Mouse (Mus musculus) cortical plate, adult 2 months (tissue): ENCODE data around the gene Clip2.

Experiments
- CTCF ChIP-seq: fragments of 200-500 bp; IDR thresholded peaks from 2 replicates; pipeline ENCODE4 v1.5.1; 2011; ENCODE audit warnings: mild to moderate bottlenecking, control low read depth, low read length; ENCODE audit not compliant: insufficient read depth; ENCODE audit errors: extremely low read depth
- POLR2A ChIP-seq: fragments of 200-500 bp; IDR thresholded peaks from 2 replicates; pipeline ENCODE4 v1.6.1; 2011; ENCODE audit warnings: mild to moderate bottlenecking, low read length, control low read depth; ENCODE audit not compliant: insufficient read depth; ENCODE audit errors: extremely low read depth

- TF ChIP-seq CTCF (no peak), POLR2A (no peak)
Observed at GRCm38 (mm10) chr5:134440098-134440497, 112.1 kb downstream of the Clip2 start.
